Mouse (Mus musculus) neural tube, embryonic 11.5 days (tissue): ENCODE results near the gene Cfap100. TPM values are rescaled to one million over a fixed set of nuclear protein-coding genes. Genes with fewer than 3 reads are reported as not detected.
A peak's percentile ranks its signal among the peaks of the same experiment; 100 is the strongest.

Source experiments
- ATAC-seq: fragments of 200-750 bp; cut with Nextera tagmentation; 2 replicates; pipeline ENCODE4 v1.8.0; 2017; ENCODE audit warnings: moderate number of reproducible peaks, mild to moderate bottlenecking, moderate TSS enrichment, moderate library complexity; ENCODE audit not compliant: insufficient read depth, low FRiP score, low TSS enrichment
- DNase-seq: peaks from one replicate; pipeline ENCODE4 v3.0.0-alpha.2; 2015; ENCODE audit warnings: low spot score
- H3K27ac ChIP-seq: fragments of 300-500 bp; sonication (generic); 2 replicates; pipeline ENCODE4 v1.5.1; 2014; ENCODE audit warnings: low read depth, mild to moderate bottlenecking, low read length
- H3K27me3 ChIP-seq: fragments of 300-500 bp; sonication (generic); 2 replicates; pipeline ENCODE4 v1.6.1; 2014; ENCODE audit warnings: mild to moderate bottlenecking, low read length, mixed read lengths; ENCODE audit not compliant: control insufficient read depth, insufficient read depth
- H3K36me3 ChIP-seq: fragments of 300-500 bp; sonication (generic); 2 replicates; pipeline ENCODE4 v1.6.1; 2014; ENCODE audit warnings: mild to moderate bottlenecking, low read length, moderate library complexity, mixed read lengths; ENCODE audit not compliant: control insufficient read depth, insufficient read depth
- H3K4me1 ChIP-seq: fragments of 300-500 bp; sonication (generic); 2 replicates; pipeline ENCODE4 v1.6.1; 2014; ENCODE audit warnings: low read length, mixed read lengths; ENCODE audit not compliant: control insufficient read depth, insufficient read depth
- H3K4me2 ChIP-seq: fragments of 300-500 bp; sonication (generic); 2 replicates; pipeline ENCODE4 v1.6.1; 2014; ENCODE audit warnings: low read depth, mild to moderate bottlenecking, moderate library complexity
- H3K4me3 ChIP-seq: fragments of 300-500 bp; sonication (generic); 2 replicates; pipeline ENCODE4 v1.5.1; 2014; ENCODE audit warnings: low read depth, low read length
- H3K9ac ChIP-seq: fragments of 300-500 bp; sonication (generic); 2 replicates; pipeline ENCODE4 v1.6.1; 2014; ENCODE audit warnings: mild to moderate bottlenecking, low read length
- H3K9me3 ChIP-seq: fragments of 300-500 bp; sonication (generic); 2 replicates; pipeline ENCODE4 v1.6.1; 2016; ENCODE audit warnings: low read length; ENCODE audit not compliant: control insufficient read depth
- WGBS: fragments of 180-500 bp; shearing (Covaris S2); extraction: QIAGEN DNeasy Blood & Tissue Kit; methylation state at CpG from one replicate; pipeline ENCODE4 v1.1.7; 2014; 5-methylcytosine and 5-hydroxymethylcytosine counted together
- polyA plus RNA-seq: library from polyadenylated mRNA; unstranded; fragments of >200 nt; fragmentation: Nextera tagmentation; extraction: Ambion mirVana; gene quantifications from 2 replicates; pipeline ENCODE4 v1.2.1, GENCODE M21; 2014

Cfap100 gene
- polyA plus RNA-seq: 0.96 and 1.2 TPM in 2 replicates

- Histone ChIP-seq H3K27ac (no peak within 1 kb of the TSS), H3K36me3 (no peaks in the 10 kb centered on the region), H3K9me3 (no peaks in the 10 kb centered on the region), H3K9ac (peak within 1 kb of the TSS; percentile 27), H3K4me2 (peak within 1 kb of the TSS; percentile 59), H3K27me3 (no peaks in the 10 kb centered on the region), H3K4me3 (peak within 1 kb of the TSS; percentile 28), H3K4me1 (0 out of 2 replicates have a peak, but pooled peaks cover 3% of the 10 kb centered on the region)
- under 1% methylated on average over 31 of the region's 31 CpGs for WGBS
- ATAC-seq: peak; percentile 90
- DNase-seq: peak; percentile 85
Observed at GRCm38 (mm10) chr6:90428380-90428974, at the start of gene Cfap100. Cfap100 (minus strand) TSS chr6:90428797.

DNA sequence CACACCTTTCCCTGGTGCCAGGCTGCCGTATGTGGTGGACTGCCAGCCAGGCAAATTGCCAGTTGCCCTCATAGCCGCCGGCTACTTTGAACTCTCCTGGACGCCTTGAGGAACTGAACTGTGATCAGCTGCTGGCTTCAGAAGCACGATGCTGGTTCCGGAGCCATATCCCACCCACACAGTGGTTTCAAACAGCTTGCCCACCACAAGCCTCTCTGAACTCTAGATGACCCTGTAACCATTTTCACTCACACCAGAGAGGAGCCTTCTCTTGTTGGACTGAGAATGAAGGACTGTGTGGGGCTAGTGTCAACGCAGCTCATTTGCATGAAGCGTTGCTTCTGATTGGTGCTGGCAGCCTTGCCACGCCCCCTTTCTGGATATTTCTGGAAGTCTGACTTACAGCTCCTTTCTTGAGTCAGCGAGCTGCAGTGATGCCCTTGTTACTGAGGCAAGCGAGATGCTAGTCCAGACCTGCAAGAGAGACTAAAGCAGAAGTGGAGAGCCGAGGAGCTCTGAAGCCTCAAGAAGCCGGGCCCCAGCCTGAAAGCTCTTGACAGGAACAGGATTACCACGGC is 48.4 kb upstream of the Cfap100 start:
- Histone ChIP-seq H3K36me3 (no peaks in the 10 kb centered on the region), H3K27me3 (no peaks in the 10 kb centered on the region), H3K4me1 (peaks cover 3% of the 10 kb centered on the region; the same call in 1 of the 2 replicates), H3K4me3 (no peak overlapping the region), H3K9ac (no peak overlapping the region), H3K27ac (no peak overlapping the region), H3K9me3 (no peaks in the 10 kb centered on the region), H3K4me2 (no peak overlapping the region)
- DNase-seq (peak; percentile 38), ATAC-seq (peak; percentile 38; the same call in 1 of the 2 replicates)
- 67% methylated on average over 14 of the region's 14 CpGs for WGBS

DNA sequence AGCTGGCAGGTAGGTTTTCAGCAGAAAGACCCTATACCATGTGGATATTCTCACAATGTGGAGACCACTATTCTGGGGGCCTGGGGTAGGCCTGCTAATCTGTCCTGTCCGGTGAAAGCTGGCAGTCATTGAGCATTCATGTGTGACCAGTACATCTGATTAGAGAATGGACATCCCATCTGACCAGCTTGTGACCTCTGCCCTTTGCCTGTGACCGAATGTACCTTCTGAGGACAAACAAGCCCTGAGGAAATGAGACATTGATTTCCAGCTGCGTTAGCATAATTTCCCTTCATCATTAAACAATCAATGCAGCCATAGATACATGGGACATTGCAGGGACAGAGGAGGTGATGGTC is 47.2 kb upstream of the Cfap100 start:
- no peaks in the 10 kb centered on the region for H3K9me3 ChIP-seq
- no peak overlapping the region for H3K27ac ChIP-seq
- ATAC-seq (no peak), DNase-seq (no peak)
- H3K4me1 ChIP-seq: peaks cover 3% of the 10 kb centered on the region; the same call in 1 of the 2 replicates
- H3K36me3 ChIP-seq: no peaks in the 10 kb centered on the region
- no peak overlapping the region for H3K4me3 ChIP-seq
- no peak overlapping the region for H3K9ac ChIP-seq
- no peak overlapping the region for H3K4me2 ChIP-seq
- 71% methylated on average over 3 of the region's 3 CpGs for WGBS
- no peaks in the 10 kb centered on the region for H3K27me3 ChIP-seq

DNA sequence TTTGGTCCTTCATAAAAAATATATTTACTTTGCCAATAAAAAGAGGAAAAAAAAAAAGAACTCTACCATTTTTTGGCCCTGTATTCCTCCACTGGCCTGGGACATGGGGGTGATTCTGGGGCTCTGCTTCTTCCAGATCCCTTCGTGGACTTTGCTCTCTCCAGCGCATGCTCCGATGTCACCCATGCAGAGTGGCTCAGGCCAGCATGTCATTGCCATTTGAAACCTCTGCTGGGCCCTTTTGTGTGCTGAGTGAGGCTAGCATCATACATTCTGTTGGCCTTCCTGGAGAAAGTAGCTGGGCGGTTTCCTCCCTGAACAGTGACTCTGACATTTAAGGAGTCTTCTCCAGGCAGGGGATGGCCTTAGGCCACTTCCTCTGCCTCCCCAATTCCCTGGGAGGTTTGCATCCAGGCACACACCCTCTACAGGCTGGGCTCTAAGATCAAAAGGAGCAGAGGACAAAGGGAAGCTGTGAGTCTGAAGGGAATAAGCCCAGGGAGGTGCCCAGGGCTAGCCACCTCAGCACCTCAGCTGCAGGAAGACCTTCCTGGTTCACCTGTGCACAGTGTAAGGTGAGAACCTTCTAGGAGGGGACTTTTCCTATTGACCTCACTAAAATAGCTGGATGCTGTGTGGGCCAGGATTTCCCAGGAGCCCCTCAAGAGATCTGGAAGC is 46.7 kb upstream of the Cfap100 start:
- 71% methylated on average over 4 of the region's 4 CpGs for WGBS
- H3K36me3 ChIP-seq: no peaks in the 10 kb centered on the region
- H3K27me3 ChIP-seq: no peaks in the 10 kb centered on the region
- no peak overlapping the region for H3K4me3 ChIP-seq
- peaks cover 3% of the 10 kb centered on the region; the same call in 1 of the 2 replicates for H3K4me1 ChIP-seq
- H3K4me2 ChIP-seq: no peak overlapping the region
- H3K27ac ChIP-seq: no peak overlapping the region
- no peak overlapping the region for H3K9ac ChIP-seq
- H3K9me3 ChIP-seq: no peaks in the 10 kb centered on the region
- ATAC-seq (no peak), DNase-seq (no peak)

- no peaks in the 10 kb centered on the region for H3K27me3 ChIP-seq
- peaks cover 3% of the 10 kb centered on the region; the same call in 1 of the 2 replicates for H3K4me1 ChIP-seq
- ATAC-seq: no peak
- no peaks in the 10 kb centered on the region for H3K9me3 ChIP-seq
- H3K4me3 ChIP-seq: no peak overlapping the region
- H3K4me2 ChIP-seq: no peak overlapping the region
- WGBS: 85% methylated on average over 3 of the region's 3 CpGs
- H3K36me3 ChIP-seq: no peaks in the 10 kb centered on the region
- H3K9ac ChIP-seq: no peak overlapping the region
- H3K27ac ChIP-seq: no peak overlapping the region
- no peak for DNase-seq
Observed at GRCm38 (mm10) chr6:90474361-90474750, 45.8 kb upstream of the Cfap100 start.

- Histone ChIP-seq H3K9ac (no peak overlapping the region), H3K27ac (no peak overlapping the region), H3K4me1 (peaks cover 3% of the 10 kb centered on the region; the same call in 1 of the 2 replicates), H3K4me3 (no peak overlapping the region), H3K4me2 (no peak overlapping the region), H3K27me3 (no peaks in the 10 kb centered on the region), H3K9me3 (no peaks in the 10 kb centered on the region), H3K36me3 (no peaks in the 10 kb centered on the region)
- ATAC-seq: no peak
- no peak for DNase-seq
- 94% methylated on average over 24 of the region's 24 CpGs for WGBS
Observed at GRCm38 (mm10) chr6:90473630-90474360, 45.2 kb upstream of the Cfap100 start.

DNA sequence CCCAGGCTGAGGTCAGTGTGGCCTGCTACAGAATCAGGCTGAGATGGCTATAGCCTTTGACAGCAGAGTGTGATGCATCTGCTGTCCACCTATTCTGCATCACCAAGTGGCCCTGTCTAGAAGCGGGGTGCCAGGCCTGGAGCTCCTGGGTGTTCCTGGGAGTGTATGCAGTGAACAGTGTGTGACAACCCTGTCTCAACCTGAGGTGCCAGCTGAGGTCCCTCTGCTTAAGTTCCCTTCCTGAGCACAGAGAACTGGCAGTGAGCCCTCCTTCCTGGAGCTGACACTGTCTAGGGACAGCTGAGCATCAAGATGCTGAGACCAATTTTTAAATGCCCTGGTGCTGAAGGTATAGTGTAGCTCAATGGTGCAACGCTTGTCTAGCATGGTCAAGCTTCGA is 44.1 kb upstream of the Cfap100 start:
- 87% methylated on average over 3 of the region's 3 CpGs for WGBS
- Histone ChIP-seq H3K4me3 (no peak overlapping the region), H3K27ac (no peak overlapping the region), H3K36me3 (no peaks in the 10 kb centered on the region), H3K4me2 (no peak overlapping the region), H3K4me1 (peaks cover 3% of the 10 kb centered on the region; the same call in 1 of the 2 replicates), H3K9me3 (no peaks in the 10 kb centered on the region), H3K9ac (no peak overlapping the region), H3K27me3 (no peaks in the 10 kb centered on the region)
- no peak for DNase-seq
- no peak for ATAC-seq

GRCm38 (mm10) chr6:90472079-90472478 is 43.5 kb upstream of the Cfap100 start:
- ATAC-seq (no peak), DNase-seq (no peak)
- H3K27ac ChIP-seq: no peak overlapping the region

More at GRCm38 (mm10) chr6:90472079-90472478, 43.5 kb upstream of the Cfap100 start:
- H3K4me1 ChIP-seq: peaks cover 2% of the 10 kb centered on the region; the same call in 1 of the 2 replicates
- 79% methylated on average over 4 of the region's 4 CpGs for WGBS
- H3K36me3 ChIP-seq: no peaks in the 10 kb centered on the region
- no peak overlapping the region for H3K4me3 ChIP-seq
- H3K9ac ChIP-seq: no peak overlapping the region
- H3K4me2 ChIP-seq: no peak overlapping the region
- H3K27me3 ChIP-seq: no peaks in the 10 kb centered on the region
- H3K9me3 ChIP-seq: no peaks in the 10 kb centered on the region
